Mouse (Mus musculus) gastrocnemius, postnatal 10 days (tissue): ENCODE measurements around the gene Ppara. TPM values are rescaled to one million over a fixed set of nuclear protein-coding genes. Genes with fewer than 3 reads are reported as not detected.

Source experiments
- DNase-seq: peaks from one replicate; pipeline ENCODE4 v3.0.0; 2021; ENCODE audit warnings: mixed read lengths
- total RNA-seq, 2 experiments: library from RNA; stranded (reverse); gene quantifications; 2 replicates each; pipeline ENCODE4 v1.2.3; 2021

Gene Ppara
- total RNA-seq, 2 experiments from 2014 or later = 5.0 to 6.5 TPM

GRCm38 (mm10) chr15:85705013-85705528 is 29.7 kb upstream of the Ppara start:
- DNase-seq = peak; percentile 8

GRCm38 (mm10) chr15:85705566-85706332 is 29.0 kb upstream of the Ppara start:
- DNase-seq = no peak

DNA sequence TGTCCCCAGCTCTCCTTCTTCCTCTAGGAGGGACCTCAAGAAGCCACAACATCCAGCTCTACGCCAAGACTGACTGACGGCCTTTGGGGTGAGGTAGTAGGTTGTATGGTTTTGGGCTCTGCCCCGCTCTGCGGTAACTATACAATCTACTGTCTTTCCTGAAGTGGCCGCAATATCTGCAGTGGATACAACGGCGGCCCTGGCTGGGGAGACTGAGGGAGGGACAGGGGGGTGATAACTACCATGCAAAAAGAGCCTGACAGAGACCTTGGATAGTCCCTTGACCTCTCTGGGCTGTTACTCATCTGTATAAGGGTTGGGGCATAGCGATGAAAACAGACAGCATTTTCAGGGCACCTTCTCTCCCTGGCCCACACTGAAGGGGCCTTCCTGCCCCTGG is 28.3 kb upstream of the Ppara start:
- DNase-seq = no peak

DNA sequence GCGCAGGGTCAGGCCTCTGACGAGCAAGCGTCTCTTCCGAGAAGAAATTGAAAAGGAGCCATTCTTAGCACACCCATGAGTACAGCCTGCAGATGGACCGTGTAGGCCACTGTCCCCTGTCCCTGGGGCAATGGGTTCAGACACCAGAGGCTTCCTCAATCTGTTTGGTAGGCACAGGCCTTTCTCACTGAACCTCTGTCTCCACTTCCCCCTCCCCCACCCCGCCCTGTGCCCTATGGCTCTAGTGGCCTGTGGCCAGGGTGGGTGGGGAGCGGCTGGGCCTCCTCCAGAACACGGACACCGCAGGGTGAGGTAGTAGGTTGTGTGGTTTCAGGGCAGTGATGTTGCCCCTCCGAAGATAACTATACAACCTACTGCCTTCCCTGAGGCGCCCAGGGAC is 27.8 kb upstream of the Ppara start:
- DNase-seq = peak; percentile 8

- DNase-seq = peak; percentile 5
These were observed 27.2 kb upstream of the Ppara start for GRCm38 (mm10) chr15:85707458-85708030.

- DNase-seq = no peak
These were observed 26.6 kb upstream of the Ppara start for GRCm38 (mm10) chr15:85708217-85708616.

- DNase-seq = peak; percentile 42
These were observed 25.9 kb upstream of the Ppara start for GRCm38 (mm10) chr15:85708843-85709242.

DNA sequence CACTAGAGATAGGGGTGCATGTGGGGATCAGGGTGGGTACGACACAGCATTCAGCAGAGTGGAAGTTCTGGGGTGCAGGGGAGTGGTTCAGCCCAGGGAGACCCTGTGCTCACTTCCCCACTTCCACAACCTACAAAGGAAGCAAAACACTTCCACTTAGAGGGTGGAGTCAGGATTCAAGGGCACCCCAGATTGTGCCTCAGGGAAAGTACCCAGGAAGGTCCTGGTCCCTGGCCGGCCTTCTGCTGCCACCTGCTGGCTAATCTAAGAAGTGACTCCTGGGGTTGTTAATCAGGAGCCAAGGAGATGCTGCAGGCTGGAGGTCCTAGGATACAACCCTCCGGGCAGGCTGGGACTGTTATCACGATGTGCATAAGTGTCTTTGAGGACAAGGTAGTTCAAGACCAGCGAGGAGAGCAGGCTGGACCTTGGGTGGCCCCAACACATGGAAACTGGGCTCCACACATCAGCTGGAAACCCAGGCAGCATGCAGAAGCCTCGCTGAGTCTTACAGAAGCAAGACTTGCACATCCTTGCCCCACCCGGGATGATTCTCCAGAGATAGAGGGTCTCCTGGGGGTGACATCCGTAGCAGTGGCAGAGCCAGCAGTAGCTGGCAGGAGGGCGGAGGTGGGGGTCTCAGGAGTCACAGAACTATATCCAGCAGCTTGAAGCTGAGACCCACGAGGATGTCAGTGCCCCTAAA is 25.4 kb upstream of the Ppara start:
- DNase-seq = peak; percentile 85

- peak; percentile 85 for DNase-seq
These were observed 24.6 kb upstream of the Ppara start for GRCm38 (mm10) chr15:85710179-85710578.

DNA sequence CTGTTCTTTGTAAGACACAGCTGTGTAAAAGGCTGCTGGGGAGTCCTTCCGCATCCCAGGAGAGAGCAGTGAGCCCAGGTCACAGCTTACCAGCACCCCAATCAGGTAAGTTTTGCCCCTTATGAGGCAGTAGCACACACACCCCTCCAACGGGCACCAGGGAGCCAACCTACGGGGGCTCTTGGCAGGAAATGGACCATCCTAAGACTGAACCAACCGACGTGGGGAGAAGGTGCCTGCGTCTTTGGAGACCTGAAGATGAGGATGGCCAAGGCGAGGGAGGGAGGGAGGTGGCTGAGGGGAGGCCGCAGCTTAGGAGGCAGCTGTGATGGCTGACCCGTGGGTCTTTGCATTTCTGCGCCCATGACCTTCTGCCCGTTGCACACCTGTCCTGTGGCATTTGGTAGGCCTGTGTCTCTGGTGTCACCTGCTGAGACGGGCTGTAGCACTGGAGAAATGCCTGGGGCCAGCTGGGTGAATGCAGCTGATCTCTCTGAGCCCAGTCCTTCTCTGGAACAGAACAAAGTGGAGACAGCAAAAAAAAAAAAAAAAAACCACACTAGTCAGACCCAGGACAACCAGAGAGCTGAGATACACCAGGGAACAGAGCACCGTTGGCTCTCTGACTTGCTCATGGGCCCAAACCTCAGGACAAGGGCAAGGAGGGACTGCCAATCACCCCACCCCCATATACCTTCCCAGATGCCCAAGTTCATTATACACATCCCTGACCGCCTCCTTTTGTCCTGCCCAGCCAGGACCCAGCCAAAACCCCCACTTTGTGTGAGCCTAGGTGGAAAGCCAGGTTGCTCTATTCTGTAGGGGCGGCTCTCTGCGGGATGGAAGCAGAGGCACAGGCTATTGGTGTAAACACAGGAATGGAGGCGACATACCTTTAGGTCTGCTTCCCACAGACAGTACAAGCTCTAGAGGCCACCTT is 23.9 kb upstream of the Ppara start:
- DNase-seq = peak; percentile 23

DNA sequence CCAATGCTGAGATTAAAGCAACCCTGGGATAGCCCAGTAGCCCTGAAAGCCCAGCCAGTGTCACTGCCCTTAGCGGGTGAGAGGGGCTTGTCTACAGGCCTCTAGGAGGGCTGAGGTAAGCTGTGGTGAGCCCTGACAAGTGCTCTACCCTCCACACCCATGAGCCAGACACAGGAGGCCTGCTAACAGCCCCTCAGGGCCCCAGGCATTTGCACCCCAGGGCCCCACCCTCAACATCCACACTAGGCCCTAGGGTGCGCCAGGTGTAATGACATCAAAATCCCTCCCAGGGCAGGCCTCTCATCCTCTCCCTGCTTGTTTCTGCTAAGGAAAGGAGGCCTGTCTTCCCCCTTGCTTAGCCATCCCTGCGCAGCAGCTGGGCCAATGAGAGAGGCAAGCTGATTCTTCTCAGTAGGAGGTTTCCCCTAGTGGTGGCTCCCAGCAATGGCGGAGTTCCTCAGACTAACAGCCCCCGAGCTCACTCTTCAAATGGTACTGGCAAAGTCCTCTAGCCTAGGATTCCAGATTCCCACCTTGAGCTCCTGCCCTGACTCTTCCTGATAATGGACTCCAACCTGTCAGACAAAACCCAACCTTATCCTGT is 22.1 kb upstream of the Ppara start:
- peak; percentile 47 for DNase-seq

GRCm38 (mm10) chr15:85713417-85713816 is 21.4 kb upstream of the Ppara start:
- DNase-seq = peak; percentile 6

- no peak for DNase-seq
These were observed 19.7 kb upstream of the Ppara start for GRCm38 (mm10) chr15:85715059-85715458.

DNA sequence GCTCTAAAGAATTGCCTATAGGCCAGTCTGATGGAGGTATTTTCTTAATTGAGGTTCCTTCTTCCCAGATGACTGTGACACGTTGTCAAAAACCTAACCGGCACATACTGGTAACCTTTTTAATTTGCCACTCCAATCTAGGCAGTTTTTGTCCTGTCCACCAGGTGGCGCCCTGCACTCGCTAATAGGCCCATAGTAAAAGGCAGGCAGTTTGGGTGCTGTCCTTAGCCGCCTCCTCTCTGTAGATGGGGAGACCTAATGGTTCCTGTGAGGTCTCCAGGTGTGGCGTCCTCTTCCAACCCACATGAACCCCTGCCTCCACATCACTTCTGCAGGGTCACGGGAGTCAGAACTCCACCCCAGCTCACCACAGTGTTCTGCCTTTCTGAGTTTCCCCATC is 18.7 kb upstream of the Ppara start:
- DNase-seq = peak; percentile 86

- DNase-seq = no peak
These were observed 18.2 kb upstream of the Ppara start for GRCm38 (mm10) chr15:85716591-85716990.

DNA sequence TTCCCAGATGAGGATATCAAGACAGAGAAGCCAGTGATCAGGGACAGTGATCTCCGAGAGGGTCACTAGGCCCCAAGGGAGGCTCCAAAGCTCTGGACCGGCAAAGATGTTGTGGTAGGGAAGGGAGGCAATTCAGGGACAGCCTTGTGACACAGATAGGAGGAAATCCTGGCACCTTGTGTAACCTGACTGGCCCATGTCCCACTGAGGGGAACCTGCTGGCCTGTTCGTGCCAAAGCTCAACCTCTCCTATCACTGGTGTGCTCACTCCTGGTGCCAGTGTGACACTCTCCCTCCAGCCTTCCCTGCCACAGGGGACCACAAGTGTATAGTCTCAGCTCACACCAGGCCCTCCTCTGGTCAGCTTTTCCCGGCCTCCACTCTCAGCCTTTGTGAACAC is 17.8 kb upstream of the Ppara start:
- DNase-seq = no peak

DNA sequence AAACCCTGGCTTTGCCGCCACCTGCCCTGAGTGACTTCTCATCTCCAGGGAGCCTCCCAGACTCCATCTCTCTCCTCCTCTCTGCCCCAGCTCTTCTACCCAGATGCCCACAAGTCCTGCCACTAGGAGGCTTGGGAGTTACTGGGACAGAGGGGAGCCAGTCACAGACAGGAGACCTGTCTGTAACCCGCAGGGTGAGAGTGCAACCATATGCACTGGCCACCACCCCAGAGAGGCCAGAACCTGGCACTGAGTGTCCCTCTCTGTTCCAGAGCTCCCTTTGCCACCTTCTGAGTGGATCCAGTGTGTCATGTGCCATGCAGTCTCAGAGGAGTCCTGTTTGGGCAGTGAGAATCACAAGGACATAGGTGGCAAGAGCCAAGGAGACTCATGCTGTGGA is 17.0 kb upstream of the Ppara start:
- peak; percentile 6 for DNase-seq

DNA sequence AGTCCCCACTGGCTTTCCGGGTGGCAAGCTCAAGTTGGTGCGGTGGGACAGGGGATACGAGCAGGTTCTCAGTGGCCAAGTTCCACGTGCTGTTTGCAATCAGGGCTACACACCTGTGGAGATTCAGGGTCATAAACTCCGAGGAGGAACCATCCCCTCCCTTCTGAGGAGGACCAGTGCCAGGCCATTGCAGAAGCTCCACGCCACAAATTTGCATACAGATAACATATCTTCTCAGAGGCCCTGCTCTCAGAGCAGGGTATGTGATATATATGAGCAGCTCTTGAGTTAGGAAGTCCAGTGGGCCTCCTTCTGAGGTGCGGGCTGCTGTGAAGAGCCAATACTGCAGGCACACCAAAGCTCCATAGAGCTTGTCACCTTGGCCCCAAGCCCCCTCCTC is 15.8 kb upstream of the Ppara start:
- DNase-seq = no peak

GRCm38 (mm10) chr15:85720366-85720841 is 14.4 kb upstream of the Ppara start:
- DNase-seq = peak; percentile 52

DNA sequence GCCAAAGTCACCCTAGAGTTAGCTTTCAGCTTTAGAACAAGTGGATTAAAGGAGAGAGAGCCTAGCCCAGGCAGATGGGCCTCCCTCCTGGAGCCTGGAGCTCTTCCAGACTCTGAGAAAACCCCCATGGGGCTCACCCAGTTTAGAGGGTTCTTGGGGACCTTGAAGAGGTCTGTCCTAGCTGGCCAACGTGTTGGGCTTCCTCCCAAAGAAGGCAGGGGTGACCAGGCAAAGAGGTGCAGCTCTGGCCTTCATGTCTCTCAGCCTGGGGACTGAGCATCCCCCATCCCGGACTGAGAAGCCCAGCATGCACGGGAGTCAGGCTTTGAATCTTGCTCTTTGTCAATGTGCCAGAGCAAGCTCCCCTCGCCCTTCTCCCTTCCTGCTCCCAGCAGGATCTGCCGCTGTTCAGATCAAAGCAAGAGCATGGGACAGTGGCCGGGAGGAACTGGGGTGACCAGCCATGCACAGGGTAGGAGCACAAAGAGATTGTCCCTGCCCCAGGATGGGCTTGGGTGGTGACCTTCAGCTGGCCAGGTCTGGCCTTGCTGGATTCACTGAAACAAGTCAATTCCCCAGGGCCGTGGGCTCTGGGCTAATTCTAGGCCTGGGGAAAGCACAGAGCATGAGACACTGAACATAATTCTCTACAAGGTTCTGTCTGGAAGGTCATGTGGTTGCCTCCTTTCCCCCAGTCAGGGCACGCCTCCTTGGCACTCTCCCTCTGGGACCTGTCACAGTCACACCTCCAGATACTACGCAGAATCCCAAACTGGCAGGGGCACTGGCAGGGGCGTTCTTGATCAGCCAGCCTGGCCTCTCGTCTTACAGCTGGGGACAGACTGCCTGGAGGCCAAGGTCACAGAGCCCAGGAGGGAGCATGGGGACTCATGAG is 10.3 kb upstream of the Ppara start:
- DNase-seq = peak; percentile 18
